Mouse (Mus musculus) C2C12 (cell line): ENCODE data around the gene Ank.

Experiments used
- CEBPB ChIP-seq: IDR thresholded peaks from one replicate; pipeline ENCODE4 v1.6.1; 2011; ENCODE audit warnings: low read depth, mild to moderate bottlenecking, control low read depth, moderate library complexity
- CTCF ChIP-seq: IDR thresholded peaks from one replicate; pipeline ENCODE4 v1.5.1; 2011; ENCODE audit not compliant: control insufficient read depth, insufficient read depth, insufficient read length
- FOSL1 ChIP-seq: IDR thresholded peaks from one replicate; pipeline ENCODE4 v1.8.0; 2011; ENCODE audit warnings: mild to moderate bottlenecking, low read length; ENCODE audit not compliant: poor library complexity, insufficient read depth, severe bottlenecking
- MAX ChIP-seq: IDR thresholded peaks from one replicate; pipeline ENCODE4 v1.6.1; 2011; ENCODE audit warnings: mild to moderate bottlenecking, control low read depth
- MYOD1 ChIP-seq: IDR thresholded peaks from one replicate; pipeline ENCODE4 v1.6.1; 2011; ENCODE audit warnings: low read depth; ENCODE audit not compliant: control insufficient read depth, insufficient read length
- MYOG ChIP-seq: IDR thresholded peaks from one replicate; pipeline ENCODE4 v1.6.1; 2011; ENCODE audit not compliant: control insufficient read depth, insufficient read length; ENCODE audit errors: extremely low read depth
- USF1 ChIP-seq: IDR thresholded peaks from one replicate; pipeline ENCODE4 v1.6.1; 2011; ENCODE audit warnings: low read depth, mild to moderate bottlenecking, control low read depth, moderate library complexity

DNA sequence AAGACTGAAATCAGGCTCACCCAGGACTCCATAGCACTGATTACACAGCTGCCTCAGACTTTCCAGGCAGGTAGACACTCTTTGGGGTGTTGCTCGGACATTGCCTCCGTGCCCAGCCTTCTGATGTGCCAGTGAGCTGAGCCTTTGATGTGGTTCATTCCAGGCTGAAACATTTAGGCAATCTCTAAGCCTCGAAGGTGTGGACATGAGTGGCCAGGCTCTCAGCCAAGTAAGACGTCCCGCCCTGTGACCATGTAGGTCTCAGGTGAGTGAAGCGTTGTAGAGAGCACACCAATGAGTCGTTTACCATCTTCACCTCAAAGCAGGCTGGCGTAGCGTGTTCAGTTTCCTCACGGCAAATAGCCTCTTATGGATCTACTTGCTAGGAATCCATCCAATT is 25.7 kb downstream of the Ank start:
- TF ChIP-seq CTCF, result no peak
- TF ChIP-seq MYOG, result no peak
- no peak for TF ChIP-seq MAX
- no peak for TF ChIP-seq USF1
- TF ChIP-seq MYOD1, result no peak
- no peak for TF ChIP-seq FOSL1
- no peak for TF ChIP-seq CEBPB
